Mouse (Mus musculus): ENCODE data around the gene Upp1. TPM values are rescaled to one million over a fixed set of nuclear protein-coding genes. Genes with fewer than 3 reads are reported as not detected.

Upp1 gene
- 21.9 and 23.2 TPM in 2 replicates for polyA plus RNA-seq (2014; fragmentation: Nextera tagmentation; extraction: Ambion mirVana)

DNA sequence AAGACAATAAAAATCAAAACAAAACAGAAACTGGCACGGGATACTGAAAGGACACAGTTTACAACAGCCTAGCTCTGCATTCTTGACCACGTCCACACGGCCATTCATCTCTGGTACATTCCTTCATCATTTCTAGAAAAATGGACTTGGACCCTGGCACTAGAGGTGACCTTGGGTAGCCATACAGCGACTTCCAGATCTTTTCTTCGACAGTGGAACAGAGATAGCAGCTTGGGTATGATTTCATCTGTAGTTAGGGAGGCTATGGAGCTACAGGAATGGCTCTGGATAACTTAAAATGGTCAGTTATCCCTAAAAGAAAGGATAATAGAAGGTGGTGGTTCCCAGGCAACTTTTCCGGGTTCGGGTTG lies at the start of gene Upp1:
Gene Upp1 (plus strand): TSS at position 54 of the 371 bp plus-strand sequence.
- 0% methylated on average over 7 of the region's 7 CpGs for WGBS (ENCODE audit: insufficient replicate concordance)
- 0 out of 2 replicates have a peak within 1 kb of the TSS, but pooled peaks have one; percentile 42 for H3K27ac ChIP-seq (ENCODE audit: low read depth, low read length)
- H3K4me3 ChIP-seq (ENCODE audit: low read depth, low read length) = peak within 1 kb of the TSS; percentile 59
- peak within 1 kb of the TSS; percentile 99 for H3K4me2 ChIP-seq
- peaks cover 12% of the 10 kb centered on the region; the same call in 1 of the 2 replicates for H3K27me3 ChIP-seq (ENCODE audit: control insufficient read depth, insufficient read depth, low read length)
- no peaks in the 10 kb centered on the region for H3K9me3 ChIP-seq (replicated peaks; ENCODE audit: control insufficient read depth, low read length)
- H3K36me3 ChIP-seq (ENCODE audit: control insufficient read depth, insufficient read depth, low read length) = no peaks in the 10 kb centered on the region; the same call in 1 of the 2 replicates
- peaks cover 19% of the 10 kb centered on the region for H3K4me1 ChIP-seq (ENCODE audit: control insufficient read depth, insufficient read depth, low read length)
- peak within 1 kb of the TSS; percentile 53 for H3K9ac ChIP-seq (ENCODE audit: low read depth, low read length)
- 0 out of 2 replicates have a peak, but pooled peaks have one; percentile 2 for ATAC-seq (replicated peaks; ENCODE audit: insufficient number of reproducible peaks, low FRiP score, low TSS enrichment)

DNA sequence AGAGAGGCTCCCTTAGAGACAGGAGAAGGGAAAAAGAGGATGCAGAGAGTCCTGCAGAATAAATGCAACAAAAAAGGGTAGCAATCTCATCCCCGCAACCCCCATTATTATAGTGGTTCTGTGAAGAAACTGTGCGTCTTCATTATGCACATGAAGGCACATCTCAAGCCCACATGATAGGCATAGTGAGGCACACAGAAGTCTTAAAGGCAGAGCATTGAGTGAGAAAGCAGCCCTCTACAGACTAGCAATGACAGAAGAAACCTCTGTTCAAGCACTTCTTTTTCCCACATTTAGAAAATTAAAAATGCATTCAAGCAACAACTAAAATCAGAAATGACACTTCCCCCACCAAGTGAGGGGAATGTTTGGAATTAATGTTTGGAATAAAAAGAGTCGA lies 41.5 kb upstream of the Upp1 start:
- H3K27me3 ChIP-seq (ENCODE audit: control insufficient read depth, insufficient read depth, low read length) = no peaks in the 10 kb centered on the region
- H3K4me3 ChIP-seq (ENCODE audit: low read depth, low read length) = no peak overlapping the region
- 83% methylated on average over 3 of the region's 3 CpGs for WGBS (ENCODE audit: insufficient replicate concordance)
- H3K4me2 ChIP-seq = no peak overlapping the region
- H3K9ac ChIP-seq (ENCODE audit: low read depth, low read length) = no peak overlapping the region
- H3K4me1 ChIP-seq (ENCODE audit: control insufficient read depth, insufficient read depth, low read length) = no peaks in the 10 kb centered on the region
- no peaks in the 10 kb centered on the region for H3K9me3 ChIP-seq (replicated peaks; ENCODE audit: control insufficient read depth, low read length)
- ATAC-seq (replicated peaks; ENCODE audit: insufficient number of reproducible peaks, low FRiP score, low TSS enrichment) = no peak
- H3K27ac ChIP-seq (ENCODE audit: low read depth, low read length) = no peak overlapping the region
- no peaks in the 10 kb centered on the region for H3K36me3 ChIP-seq (ENCODE audit: control insufficient read depth, insufficient read depth, low read length)

DNA sequence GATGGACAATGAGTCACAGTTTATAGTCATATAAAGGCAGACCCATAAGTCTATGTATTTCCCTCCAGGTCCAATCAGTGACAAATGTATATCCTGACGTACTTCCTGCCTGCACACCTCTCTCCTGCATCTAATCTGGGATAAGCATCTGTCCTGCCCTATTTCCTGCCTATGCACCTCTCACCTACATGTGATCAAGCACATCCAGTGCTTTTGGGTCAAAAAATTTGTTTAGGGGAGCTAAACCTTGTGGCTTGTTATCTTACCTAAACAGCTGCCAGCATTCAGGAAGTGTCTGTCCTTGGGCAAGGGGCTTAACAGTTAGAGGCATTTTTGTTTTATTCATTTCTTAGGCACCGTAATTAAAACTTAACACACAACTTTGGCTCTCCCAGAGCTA lies 4.7 kb upstream of the Upp1 start:
- H3K9ac ChIP-seq (ENCODE audit: low read depth, low read length) = no peak overlapping the region
- no peaks in the 10 kb centered on the region for H3K9me3 ChIP-seq (replicated peaks; ENCODE audit: control insufficient read depth, low read length)
- peaks cover 17% of the 10 kb centered on the region for H3K4me1 ChIP-seq (ENCODE audit: control insufficient read depth, insufficient read depth, low read length)
- no peak overlapping the region for H3K4me2 ChIP-seq
- H3K36me3 ChIP-seq (ENCODE audit: control insufficient read depth, insufficient read depth, low read length) = no peaks in the 10 kb centered on the region
- peaks cover 6% of the 10 kb centered on the region; the same call in 1 of the 2 replicates for H3K27me3 ChIP-seq (ENCODE audit: control insufficient read depth, insufficient read depth, low read length)
- no peak for ATAC-seq (replicated peaks; ENCODE audit: insufficient number of reproducible peaks, low FRiP score, low TSS enrichment)
- no peak overlapping the region for H3K4me3 ChIP-seq (ENCODE audit: low read depth, low read length)
- H3K27ac ChIP-seq (ENCODE audit: low read depth, low read length) = no peak overlapping the region
- 57% methylated on average over 2 of the region's 2 CpGs for WGBS (ENCODE audit: insufficient replicate concordance)

DNA sequence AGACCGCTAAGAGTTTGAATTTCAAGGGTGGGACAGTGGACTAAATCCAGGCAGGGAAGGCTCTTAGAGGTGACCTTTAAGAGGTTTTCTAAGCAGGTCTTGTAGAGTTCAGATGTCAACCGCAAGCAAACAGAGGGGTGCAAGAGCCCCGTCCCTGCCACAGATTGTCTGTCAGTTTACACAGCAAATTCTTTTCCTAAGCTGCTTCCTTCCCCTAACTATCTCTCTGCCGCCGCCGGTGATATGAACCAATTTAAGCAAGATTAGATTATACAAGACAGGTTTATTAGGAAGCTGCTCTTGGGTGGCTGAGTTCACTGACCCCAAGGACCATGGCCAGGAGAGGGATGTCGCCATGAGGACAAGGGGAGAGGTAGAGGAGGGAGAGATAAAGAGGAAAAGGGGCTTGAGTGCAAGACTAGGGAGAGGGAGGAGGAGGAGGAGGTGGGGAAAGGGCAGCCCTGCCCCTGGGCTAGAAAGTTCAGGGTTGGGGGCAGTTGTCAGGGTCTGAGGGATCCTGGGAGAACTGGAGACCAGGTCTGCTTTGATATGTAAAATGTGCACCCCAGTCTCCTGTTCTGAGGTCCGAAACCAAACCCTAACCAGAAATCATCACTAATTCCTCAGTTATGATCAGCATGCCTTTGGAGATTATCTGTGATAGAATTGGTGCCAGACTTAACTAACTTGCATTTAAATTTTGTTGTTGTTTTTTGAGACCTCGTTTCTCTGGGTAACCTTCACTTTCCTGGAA lies 2.4 kb upstream of the Upp1 start:
- Histone ChIP-seq H3K4me2 (peak overlapping the region; percentile 60), H3K4me3 (ENCODE audit: low read depth, low read length) (peak overlapping the region; percentile 32), H3K27me3 (ENCODE audit: control insufficient read depth, insufficient read depth, low read length) (peaks cover 12% of the 10 kb centered on the region; the same call in 1 of the 2 replicates), H3K9ac (ENCODE audit: low read depth, low read length) (no peak overlapping the region), H3K36me3 (ENCODE audit: control insufficient read depth, insufficient read depth, low read length) (no peaks in the 10 kb centered on the region), H3K9me3 (replicated peaks; ENCODE audit: control insufficient read depth, low read length) (no peaks in the 10 kb centered on the region), H3K27ac (ENCODE audit: low read depth, low read length) (no peak overlapping the region), H3K4me1 (ENCODE audit: control insufficient read depth, insufficient read depth, low read length) (peaks cover 19% of the 10 kb centered on the region)
- ATAC-seq (replicated peaks; ENCODE audit: insufficient number of reproducible peaks, low FRiP score, low TSS enrichment) = no peak
- WGBS (ENCODE audit: insufficient replicate concordance) = 9% methylated on average over 9 of the region's 9 CpGs

DNA sequence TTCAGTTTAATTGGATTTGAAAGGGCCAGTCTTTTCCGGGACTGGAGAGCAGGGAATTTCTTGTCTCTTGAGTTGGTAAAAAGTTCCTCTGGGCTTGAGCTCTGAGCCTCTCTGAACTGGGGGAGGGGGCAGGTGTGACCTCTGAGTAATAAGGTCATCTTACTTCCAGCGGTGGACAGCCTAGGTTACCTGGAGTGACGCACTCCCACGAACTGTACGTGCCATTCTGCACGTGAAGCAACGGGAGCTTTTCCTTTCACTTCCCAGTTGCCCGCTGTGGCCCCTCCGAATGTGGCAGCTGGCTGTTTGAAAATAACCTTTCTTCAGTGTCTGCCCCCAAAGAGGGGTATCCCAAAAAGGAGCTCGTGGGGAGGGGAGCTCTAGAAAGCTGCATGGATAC lies 1.8 kb upstream of the Upp1 start:
- ATAC-seq (replicated peaks; ENCODE audit: insufficient number of reproducible peaks, low FRiP score, low TSS enrichment) = no peak
- H3K9me3 ChIP-seq (replicated peaks; ENCODE audit: control insufficient read depth, low read length) = no peaks in the 10 kb centered on the region
- peak overlapping the region; percentile 32 for H3K4me3 ChIP-seq (ENCODE audit: low read depth, low read length)
- H3K4me2 ChIP-seq = peak overlapping the region; percentile 60
- no peak overlapping the region for H3K27ac ChIP-seq (ENCODE audit: low read depth, low read length)
- H3K27me3 ChIP-seq (ENCODE audit: control insufficient read depth, insufficient read depth, low read length) = peaks cover 12% of the 10 kb centered on the region; the same call in 1 of the 2 replicates
- whole genome bisulfite sequencing (ENCODE audit: insufficient replicate concordance) = 1% methylated on average over 10 of the region's 10 CpGs
- H3K4me1 ChIP-seq (ENCODE audit: control insufficient read depth, insufficient read depth, low read length) = peaks cover 19% of the 10 kb centered on the region
- peak overlapping the region; percentile 39; the same call in 1 of the 2 replicates for H3K9ac ChIP-seq (ENCODE audit: low read depth, low read length)
- H3K36me3 ChIP-seq (ENCODE audit: control insufficient read depth, insufficient read depth, low read length) = no peaks in the 10 kb centered on the region

DNA sequence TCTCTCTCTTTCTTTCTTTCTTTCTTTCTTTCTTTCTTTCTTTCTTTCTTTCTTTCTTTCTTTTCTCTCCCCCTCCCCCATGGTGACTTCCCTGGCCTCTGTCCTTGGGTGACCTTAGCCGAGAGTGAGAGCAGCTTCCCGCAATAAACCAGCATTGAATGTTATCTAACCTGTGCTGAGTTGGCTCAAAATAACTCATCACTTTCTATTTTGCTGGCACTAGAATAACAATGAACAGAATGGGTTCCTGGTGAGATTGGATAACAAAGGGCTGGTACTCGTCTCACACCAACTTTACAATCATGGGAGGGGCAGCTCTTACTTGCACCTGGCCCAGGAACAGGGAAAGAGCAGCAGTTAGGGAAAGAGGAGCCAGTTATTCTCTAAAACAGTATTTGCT lies 987 bp upstream of the Upp1 start:
- Histone ChIP-seq H3K9ac (ENCODE audit: low read depth, low read length) (no peak overlapping the region), H3K36me3 (ENCODE audit: control insufficient read depth, insufficient read depth, low read length) (no peaks in the 10 kb centered on the region), H3K4me1 (ENCODE audit: control insufficient read depth, insufficient read depth, low read length) (peaks cover 19% of the 10 kb centered on the region), H3K9me3 (replicated peaks; ENCODE audit: control insufficient read depth, low read length) (no peaks in the 10 kb centered on the region), H3K4me3 (ENCODE audit: low read depth, low read length) (no peak overlapping the region), H3K27me3 (ENCODE audit: control insufficient read depth, insufficient read depth, low read length) (peaks cover 12% of the 10 kb centered on the region; the same call in 1 of the 2 replicates), H3K27ac (ENCODE audit: low read depth, low read length) (no peak overlapping the region), H3K4me2 (peak overlapping the region; percentile 99)
- ATAC-seq (replicated peaks; ENCODE audit: insufficient number of reproducible peaks, low FRiP score, low TSS enrichment) = no peak
- 4% methylated on average over 3 of the region's 3 CpGs for WGBS (ENCODE audit: insufficient replicate concordance)

DNA sequence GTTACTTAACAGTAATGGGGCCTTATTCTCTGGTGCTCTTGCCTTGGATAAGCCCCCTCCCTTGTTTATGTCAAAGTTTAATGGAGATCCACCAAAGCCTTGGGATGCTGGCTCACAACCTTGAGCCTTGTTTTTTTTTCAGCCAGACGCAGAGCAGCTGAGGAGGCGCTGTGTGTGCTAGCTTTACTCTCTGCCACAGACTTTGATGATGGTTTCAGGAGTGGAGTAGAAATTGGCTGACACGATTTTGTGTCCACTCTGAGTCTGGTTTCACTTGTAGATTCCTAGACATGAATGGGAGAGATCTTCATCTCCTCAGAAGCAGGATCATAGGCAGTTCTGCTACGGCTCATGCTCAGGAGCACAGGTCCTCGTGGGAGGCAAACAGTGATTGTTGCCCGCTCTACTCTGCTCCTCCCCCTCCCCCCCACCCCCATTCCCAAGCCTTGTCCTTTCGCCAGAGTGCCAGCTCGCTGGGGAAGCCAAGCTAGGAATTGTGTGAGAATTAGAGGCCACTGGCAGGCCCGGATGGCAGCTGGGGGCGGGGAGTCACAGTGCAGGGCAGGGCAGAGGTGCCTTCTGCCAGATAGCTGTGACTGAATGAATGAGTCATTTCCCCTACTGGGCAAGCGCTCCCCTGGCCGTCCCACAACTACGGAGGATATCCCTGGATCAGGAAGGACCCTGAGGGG lies 399 bp upstream of the Upp1 start:
- Histone ChIP-seq H3K9ac (ENCODE audit: low read depth, low read length) (peak overlapping the region; percentile 35; the same call in 1 of the 2 replicates), H3K4me3 (ENCODE audit: low read depth, low read length) (peak overlapping the region; percentile 59), H3K4me2 (peak overlapping the region; percentile 99), H3K4me1 (ENCODE audit: control insufficient read depth, insufficient read depth, low read length) (peaks cover 19% of the 10 kb centered on the region), H3K27me3 (ENCODE audit: control insufficient read depth, insufficient read depth, low read length) (peaks cover 12% of the 10 kb centered on the region; the same call in 1 of the 2 replicates), H3K27ac (ENCODE audit: low read depth, low read length) (0 out of 2 replicates have a peak overlapping the region, but pooled peaks have one; percentile 42), H3K9me3 (replicated peaks; ENCODE audit: control insufficient read depth, low read length) (no peaks in the 10 kb centered on the region), H3K36me3 (ENCODE audit: control insufficient read depth, insufficient read depth, low read length) (no peaks in the 10 kb centered on the region; the same call in 1 of the 2 replicates)
- WGBS (ENCODE audit: insufficient replicate concordance) = 1% methylated on average over 13 of the region's 13 CpGs
- ATAC-seq (replicated peaks; ENCODE audit: insufficient number of reproducible peaks, low FRiP score, low TSS enrichment) = peak; percentile 83

DNA sequence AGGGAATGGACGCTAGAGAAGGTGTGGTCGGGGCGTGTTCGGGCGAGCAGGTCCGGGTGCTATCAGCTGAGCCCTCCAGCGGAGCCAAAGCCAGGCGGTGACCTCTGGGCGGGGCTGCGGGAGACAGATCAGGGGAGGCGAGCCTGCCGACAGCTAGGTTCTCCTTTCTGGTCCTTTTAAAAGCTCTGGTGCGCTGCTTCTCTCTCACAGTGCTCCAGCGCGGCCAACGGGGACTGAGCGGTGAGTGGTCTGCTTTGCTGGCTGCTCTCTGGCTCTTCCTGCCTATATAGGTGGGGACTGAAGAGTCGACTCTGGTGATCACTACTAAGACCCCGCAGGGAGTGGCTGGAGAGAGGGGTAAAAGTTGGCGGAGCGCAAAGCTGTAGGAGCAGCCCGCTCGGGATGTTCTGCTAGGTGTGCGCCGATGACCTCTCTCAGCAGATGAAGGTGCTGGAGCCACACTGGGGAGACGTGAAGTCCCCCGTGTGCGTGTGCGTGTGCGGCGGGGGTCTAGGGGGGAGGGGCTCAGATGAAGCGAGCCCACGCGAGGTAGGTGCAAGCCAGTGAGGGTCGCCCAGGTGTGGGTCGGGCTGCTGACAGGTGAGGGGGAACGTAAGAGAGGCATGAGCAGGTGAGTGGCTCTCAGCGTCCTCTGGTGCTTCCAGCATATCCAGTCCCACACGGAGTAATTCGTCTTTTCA lies 668 bp downstream of the Upp1 start:
- Histone ChIP-seq H3K4me2 (peak overlapping the region; percentile 99), H3K4me3 (ENCODE audit: low read depth, low read length) (peak overlapping the region; percentile 59), H3K4me1 (ENCODE audit: control insufficient read depth, insufficient read depth, low read length) (peaks cover 19% of the 10 kb centered on the region), H3K9ac (ENCODE audit: low read depth, low read length) (peak overlapping the region; percentile 53), H3K27me3 (ENCODE audit: control insufficient read depth, insufficient read depth, low read length) (peaks cover 12% of the 10 kb centered on the region; the same call in 1 of the 2 replicates), H3K36me3 (ENCODE audit: control insufficient read depth, insufficient read depth, low read length) (no peaks in the 10 kb centered on the region; the same call in 1 of the 2 replicates), H3K9me3 (replicated peaks; ENCODE audit: control insufficient read depth, low read length) (no peaks in the 10 kb centered on the region), H3K27ac (ENCODE audit: low read depth, low read length) (0 out of 2 replicates have a peak overlapping the region, but pooled peaks have one; percentile 42)
- WGBS (ENCODE audit: insufficient replicate concordance) = under 1% methylated on average over 40 of the region's 40 CpGs
- peak; percentile 72 for ATAC-seq (replicated peaks; ENCODE audit: insufficient number of reproducible peaks, low FRiP score, low TSS enrichment)

Data from heart, embryonic 11.5 days (tissue).